Mouse (Mus musculus): ENCODE measurements at regions not wholly inside any gene's neighbourhood (a gene's known extent, or its start where the extent isn't known, plus 50 kb on each side); places are given as distances from the start of the nearest gene placed in this dataset.

DNA sequence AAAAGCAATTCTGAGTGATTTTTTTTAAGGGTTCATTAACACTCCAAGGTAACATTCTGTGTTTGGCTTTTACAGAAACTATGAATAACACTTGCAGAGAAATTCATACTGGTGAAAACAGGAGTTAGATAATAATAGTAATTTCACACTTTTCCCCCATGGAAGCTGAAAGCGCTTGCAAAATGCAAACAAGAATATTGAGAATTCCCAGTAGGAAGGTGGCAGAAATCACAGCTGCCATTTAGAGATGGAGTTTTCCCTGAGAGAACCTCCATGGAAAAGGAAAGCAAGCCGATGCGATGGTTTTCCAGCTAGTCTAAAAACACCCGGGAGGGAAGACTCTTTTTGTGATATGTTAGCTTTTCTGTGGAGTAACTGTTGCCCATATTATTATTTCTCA lies 174.1 kb upstream of the App start:
- no peak for DNase-seq (ENCODE audit: low read depth)

DNA sequence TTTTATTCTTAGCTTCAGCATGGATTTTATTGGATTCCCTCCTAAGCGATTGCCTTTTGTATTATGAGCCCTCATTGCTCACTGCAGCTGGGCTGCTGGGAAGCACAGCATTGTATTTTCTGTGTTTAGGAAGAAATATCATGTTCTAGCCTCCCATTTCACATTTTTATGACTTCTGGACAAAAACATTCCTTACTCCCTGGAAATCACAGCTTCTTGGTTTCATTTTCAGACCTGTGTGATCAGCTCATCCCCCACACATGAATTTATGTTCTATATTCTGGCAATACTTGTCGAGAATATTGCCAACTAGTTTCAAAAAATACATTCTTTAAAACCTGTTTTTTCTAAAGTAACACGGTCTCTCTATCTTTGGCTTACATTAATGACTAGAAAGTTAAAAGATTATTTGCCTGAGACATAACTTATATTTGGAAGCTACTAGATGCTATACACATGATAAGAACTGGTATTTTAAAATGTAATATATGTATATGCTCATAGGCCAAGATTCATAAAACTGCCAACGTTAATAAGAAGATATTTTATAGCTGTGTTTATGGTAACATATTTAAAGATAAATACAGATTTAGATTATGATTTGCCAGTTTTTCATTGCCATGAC lies 163.0 kb upstream of the App start:
- DNase-seq (ENCODE audit: low read depth), result no peak

DNA sequence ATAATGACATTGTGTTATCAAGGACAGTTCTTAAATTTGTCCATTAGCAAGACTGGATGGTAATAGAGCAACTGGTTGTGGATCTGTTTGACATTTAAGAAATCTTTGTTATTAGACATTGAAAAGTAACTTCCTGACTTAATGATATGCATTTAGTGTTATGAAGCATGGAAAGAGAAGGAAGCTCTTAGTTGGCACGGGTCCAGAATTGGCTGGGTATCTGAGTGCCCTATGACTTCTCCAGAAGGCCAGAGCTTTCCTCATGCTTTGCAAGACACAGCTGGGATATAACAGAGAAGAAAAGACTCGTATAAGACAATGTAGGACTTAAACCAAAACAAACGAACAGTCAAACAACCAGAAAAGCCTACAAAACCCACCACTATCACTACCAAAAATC lies 160.0 kb upstream of the App start:
- DNase-seq (ENCODE audit: low read depth), result no peak

DNA sequence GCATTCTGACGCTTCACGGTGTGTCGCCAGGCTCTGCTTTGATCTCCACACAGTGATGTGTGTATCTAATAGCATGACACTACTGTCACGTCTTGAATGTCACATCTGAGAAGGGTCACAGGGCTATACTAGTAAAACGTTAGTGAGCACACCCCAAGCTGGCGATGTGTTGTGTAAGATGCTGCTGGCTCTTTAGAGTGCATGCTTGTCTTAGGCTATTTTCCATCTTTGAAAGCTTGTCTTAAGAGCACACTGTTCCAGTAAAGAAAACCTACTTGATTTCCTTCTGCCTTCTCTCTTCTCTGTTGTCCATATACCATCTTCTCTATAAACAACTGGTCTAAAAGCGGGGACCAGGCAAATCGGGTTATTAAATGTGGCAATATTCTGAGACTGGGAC lies 138.5 kb upstream of the App start:
- DNase-seq (ENCODE audit: low read depth), result no peak

GRCm38 (mm10) chr16:85309493-85309892 lies 135.9 kb upstream of the App start:
- DNase-seq (ENCODE audit: low read depth), result no peak

- DNase-seq (ENCODE audit: low read depth), result no peak
These were observed 134.9 kb upstream of the App start for GRCm38 (mm10) chr16:85308429-85308828.

DNA sequence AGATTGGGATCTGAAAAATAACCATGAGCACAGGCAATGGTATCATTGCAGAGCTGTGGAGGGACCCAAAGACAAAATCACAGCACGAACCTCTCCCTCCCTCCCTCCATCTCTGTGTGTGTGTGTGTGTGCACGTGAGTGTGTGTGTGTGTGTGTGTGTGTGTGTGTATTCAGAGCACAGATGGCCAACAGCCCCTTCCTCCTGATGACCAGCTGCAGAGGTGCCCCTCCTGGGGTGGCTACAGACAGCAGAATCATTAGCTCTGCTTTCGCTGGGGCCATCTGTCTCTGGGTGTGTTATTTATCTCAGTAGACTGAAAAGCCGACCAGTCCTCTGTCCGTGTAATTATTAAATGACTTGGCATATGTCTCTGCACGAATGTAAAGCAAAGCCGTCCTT lies 134.4 kb upstream of the App start:
- DNase-seq (ENCODE audit: low read depth), result no peak

DNA sequence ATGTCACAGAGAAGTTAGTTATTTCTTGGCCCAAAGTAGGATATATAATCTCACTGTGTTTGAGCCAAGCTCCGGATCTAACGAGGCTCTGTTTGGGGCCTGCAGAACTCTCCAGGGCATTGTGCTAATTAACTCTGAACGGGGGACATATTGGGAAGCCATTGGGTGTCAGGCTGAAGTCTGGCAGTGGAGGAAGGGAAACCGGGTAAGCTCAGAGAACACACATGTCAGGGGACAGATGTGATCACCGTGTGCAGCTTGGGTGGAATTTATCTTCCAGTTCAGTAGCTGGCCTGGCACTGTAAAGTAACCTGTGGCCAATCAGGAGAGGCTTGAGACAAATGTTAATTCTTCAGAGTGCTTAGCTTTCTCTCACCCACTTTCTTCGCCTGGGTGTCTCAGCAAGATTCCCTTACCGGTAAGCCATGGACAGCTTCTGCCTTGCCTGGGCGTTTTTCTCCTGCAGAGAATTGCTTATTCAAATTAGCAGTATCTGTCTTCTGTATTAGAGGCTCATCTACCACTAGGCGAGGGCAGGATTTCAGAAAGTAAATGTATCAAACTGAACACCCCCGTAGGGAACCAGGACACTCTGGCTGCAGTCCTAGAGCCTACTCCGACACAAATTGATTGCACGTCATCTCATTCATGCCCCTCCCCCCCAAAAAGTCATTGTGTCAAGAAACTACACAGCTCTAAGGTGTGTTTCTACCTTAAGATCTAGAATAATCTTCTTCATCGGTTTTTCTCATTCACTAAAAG lies 126.7 kb upstream of the App start:
- DNase-seq (ENCODE audit: low read depth), result no peak

- DNase-seq (ENCODE audit: low read depth), result no peak
These were observed 125.0 kb upstream of the App start for GRCm38 (mm10) chr16:85298559-85298958.

DNA sequence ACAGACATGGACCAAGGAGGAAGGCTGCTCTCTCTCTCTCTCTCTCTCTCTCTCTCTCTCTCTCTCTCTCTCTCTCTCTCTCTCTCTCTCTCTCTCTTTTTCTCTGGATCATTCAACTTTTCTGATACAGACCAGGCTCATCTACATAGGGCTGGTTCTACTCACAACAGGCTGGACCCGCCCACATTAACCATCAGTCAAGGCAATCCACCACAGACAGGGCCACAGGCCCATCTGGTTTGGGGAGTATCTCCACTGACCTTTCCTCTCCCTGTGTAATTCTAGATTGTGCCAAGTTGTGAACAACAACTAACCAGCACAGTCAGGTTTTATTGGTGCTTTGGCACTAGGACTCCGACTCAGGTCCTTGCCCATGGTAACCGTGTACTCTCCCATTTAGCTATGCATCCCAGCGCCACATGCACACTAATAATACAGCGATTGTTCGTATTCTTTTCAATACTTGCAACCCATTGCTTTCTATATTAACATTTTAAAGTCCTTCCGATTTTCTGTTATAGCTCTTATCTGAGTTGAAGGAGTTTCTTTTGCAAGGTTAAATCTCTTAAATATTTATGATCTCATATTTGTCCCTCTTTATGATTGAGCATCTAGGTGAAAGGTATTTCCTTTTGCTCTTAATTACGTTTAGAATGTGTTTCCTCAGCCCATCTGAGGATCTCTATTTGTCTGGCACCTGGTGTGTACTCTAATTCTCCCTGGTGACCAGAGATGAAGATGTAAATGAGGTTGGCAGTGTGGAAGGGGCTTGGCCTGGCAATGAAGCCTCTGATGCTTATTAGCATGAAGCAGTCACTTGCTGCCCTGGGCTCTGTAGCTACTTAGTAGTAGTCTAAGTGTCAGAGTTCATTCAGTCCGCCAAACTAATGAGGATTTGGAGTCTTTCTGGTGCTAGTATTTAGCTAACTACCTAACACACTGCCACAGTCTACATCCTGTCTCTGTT lies 117.7 kb upstream of the App start:
- no peak for DNase-seq (ENCODE audit: low read depth)

DNA sequence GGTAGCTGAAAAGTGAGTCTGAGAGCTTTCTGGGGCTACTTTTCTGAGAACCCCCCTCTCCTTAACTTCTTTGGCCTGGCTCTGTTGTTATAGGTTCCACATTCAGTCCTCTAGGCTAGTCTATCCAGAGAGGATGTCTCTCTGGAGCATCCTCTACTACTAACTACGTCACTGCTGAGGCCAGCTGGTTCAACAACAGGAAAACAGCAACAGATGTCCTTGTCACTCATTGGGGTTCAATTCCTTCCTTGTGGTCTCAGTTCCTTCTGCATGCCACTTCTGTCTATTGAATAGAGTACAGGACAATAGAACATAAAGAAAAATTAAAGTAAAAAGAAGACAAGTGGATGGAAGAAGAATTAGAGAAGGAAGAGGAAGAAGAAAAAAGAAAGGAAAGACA lies 104.3 kb upstream of the App start:
- no peak for DNase-seq (ENCODE audit: low read depth)

DNA sequence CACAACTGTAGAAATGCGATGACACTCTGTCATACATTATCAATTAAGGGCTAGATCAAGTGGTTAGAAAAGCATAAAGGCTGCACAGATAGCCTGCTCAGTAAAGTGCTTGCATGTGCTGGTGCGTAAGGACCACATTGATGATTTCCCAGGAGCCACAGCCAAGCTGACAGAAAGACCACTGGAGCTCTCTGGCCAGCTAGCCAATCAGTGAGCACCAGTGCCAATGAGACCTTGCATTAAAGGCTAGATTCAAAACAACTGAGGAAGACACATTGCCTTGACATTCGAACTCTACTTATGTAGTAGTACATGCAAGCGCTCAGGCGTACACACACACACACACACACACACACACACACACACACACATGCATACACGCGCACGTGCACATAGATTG lies 96.1 kb upstream of the App start:
- DNase-seq (ENCODE audit: low read depth), result no peak

GRCm38 (mm10) chr16:85259838-85260237 lies 86.3 kb upstream of the App start:
- DNase-seq (ENCODE audit: low read depth), result no peak

DNA sequence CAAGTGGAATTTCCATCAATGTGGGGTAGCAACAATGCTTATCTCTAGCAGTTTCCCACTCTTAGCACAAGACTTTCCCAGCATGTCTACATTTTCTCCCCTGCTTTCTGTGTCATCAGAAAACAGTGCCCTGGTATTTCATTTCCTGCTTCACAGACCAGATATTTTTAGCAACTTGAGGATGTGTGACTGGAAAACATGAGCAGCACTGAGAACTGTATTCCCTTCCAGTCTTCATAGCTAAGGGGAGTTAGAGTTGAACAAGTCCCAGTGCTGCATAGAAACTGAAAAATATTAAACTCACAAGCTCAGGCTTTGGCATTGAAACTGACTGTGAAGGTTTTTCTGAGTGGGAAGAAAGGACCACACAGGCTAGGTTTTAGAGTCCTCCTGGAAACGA lies 73.7 kb upstream of the App start:
- peak; percentile 29 for DNase-seq (ENCODE audit: low read depth)

- no peak for DNase-seq (ENCODE audit: low read depth)
These were observed 59.5 kb upstream of the App start for GRCm38 (mm10) chr16:85233037-85233436.

- no peak for DNase-seq (ENCODE audit: low read depth)
These were observed 58.4 kb upstream of the App start for GRCm38 (mm10) chr16:85231908-85232467.

DNA sequence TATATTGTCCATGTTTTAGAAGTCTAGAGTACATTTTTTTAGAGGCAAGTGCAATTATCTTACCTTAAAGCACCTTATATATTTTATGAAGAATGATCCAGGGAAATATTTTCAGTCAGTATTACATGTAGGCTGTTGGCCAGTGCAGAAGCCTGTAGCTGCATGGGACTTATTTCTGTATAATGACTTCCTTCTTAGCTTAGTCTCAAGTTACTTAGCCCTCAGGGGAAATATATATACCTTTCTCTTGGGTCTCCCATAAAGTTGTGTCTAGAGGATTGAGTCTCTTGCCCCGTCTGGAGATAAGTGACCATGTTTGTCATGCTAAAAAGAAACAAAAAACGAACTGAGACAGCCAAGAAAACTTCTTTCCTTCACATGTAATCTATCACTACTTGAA lies 57.8 kb upstream of the App start:
- DNase-seq (ENCODE audit: low read depth), result no peak

DNA sequence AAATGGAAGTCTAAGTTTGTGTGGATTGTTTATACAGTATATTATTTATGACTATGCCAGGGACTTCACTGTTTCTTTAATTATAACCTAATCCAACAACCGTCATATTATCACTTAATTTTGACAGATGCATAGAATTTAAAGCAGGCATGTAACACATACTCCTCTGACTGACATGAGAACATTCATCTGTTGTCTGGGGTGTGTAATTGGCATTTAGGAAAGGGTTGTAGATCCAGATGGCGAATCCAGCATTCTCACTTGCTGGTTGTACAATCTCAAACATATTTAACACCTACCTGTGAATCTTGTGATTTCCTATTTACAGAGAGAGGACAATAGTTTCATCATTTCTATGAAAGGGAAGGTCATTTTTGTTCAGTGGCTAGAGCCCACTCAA lies 50.8 kb upstream of the App start:
- DNase-seq (ENCODE audit: low read depth), result no peak
